Mouse (Mus musculus): ENCODE measurements around the gene Xrcc1.

- TF ChIP-seq CTCF (IDR thresholded peaks at IDR 0.05; ENCODE audit: borderline replicate concordance, extremely low read depth, insufficient read depth, insufficient read length) (no peak), POLR2A (IDR thresholded peaks at IDR 0.05; ENCODE audit: borderline replicate concordance, extremely low read depth, insufficient read depth, insufficient read length, poor library complexity, severe bottlenecking) (no peak)
Observed at GRCm38 (mm10) chr7:24592163-24592562, 46.1 kb downstream of the Xrcc1 start.

Measured in brain, embryonic 14.5 days (tissue).